Comparison of ENCODE assay signal across 24 mouse cellular contexts in the genomic region with DNA sequence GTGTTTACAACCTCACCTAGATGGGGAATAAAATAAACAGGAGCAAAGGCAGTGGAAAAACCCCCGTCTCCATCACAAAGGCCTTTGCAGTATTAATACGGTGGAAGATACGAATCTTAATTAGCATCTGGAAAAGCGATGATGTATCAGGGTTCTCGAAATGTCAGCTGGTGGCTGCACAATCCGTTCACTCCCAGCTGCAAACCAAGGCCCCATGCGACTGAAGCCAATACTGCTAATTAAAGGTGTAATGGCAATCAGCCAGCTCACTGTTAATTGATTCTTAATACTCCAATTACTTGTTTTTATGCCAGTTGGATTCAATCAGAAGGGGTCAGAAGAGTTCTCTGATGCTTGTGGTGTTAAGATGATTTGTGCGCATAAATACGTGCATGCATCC. TPM values are rescaled to one million over a fixed set of nuclear protein-coding genes. Genes with fewer than 3 reads are reported as not detected.
DNase-seq lines count a peak whose midpoint lies in the region; ATAC-seq lines count a peak whose summit lies in the region.
"Had no signal": no experiment of that assay in that cellular context is flagged by ENCODE, and none has a peak within 500 bp of the region (broad histone marks: within the 10 kb centered on the region; RNA-seq: fewer than 3 reads in every experiment).

No protein-coding gene starts in this region.

- H3K9ac ChIP-seq in hindbrain, embryonic 14.5 days = no peak overlapping the region
- no peak overlapping the region for H3K9ac ChIP-seq in hindbrain, embryonic 11.5 days (ENCODE audit: low read depth, low read length)
- H3K9ac ChIP-seq in midbrain, embryonic 14.5 days (replicated peaks; ENCODE audit: low read length) = no peak overlapping the region
- H3K9ac ChIP-seq: embryonic facial prominence, embryonic 12.5 days; intestine, embryonic 15.5 days; limb, embryonic 15.5 days; liver, embryonic 15.5 days; lung, embryonic 15.5 days had no signal

- H3K9me3 ChIP-seq in hindbrain, embryonic 14.5 days (ENCODE audit: control insufficient read depth, low read length) = no peaks in the 10 kb centered on the region
- H3K9me3 ChIP-seq in hindbrain, embryonic 11.5 days (ENCODE audit: control insufficient read depth, low read length) = no peaks in the 10 kb centered on the region
- no peaks in the 10 kb centered on the region for H3K9me3 ChIP-seq in midbrain, embryonic 14.5 days (ENCODE audit: control insufficient read depth, low read length)
- H3K9me3 ChIP-seq: embryonic facial prominence, embryonic 12.5 days; intestine, embryonic 15.5 days; limb, embryonic 15.5 days; liver, embryonic 15.5 days; lung, embryonic 15.5 days had no signal

- ATAC-seq in hindbrain, embryonic 14.5 days (ENCODE audit: low FRiP score) = no peak
- ATAC-seq in hindbrain, embryonic 11.5 days (ENCODE audit: low FRiP score) = no peak
- no peak for ATAC-seq in midbrain, embryonic 14.5 days (ENCODE audit: low FRiP score, low TSS enrichment)
- ATAC-seq: intestine, embryonic 15.5 days had no signal

- H3K27me3 ChIP-seq in hindbrain, embryonic 14.5 days (ENCODE audit: control insufficient read depth, insufficient read depth, low read length) = no peaks in the 10 kb centered on the region
- H3K27me3 ChIP-seq in hindbrain, embryonic 11.5 days (ENCODE audit: control insufficient read depth, insufficient read depth, low read length) = no peaks in the 10 kb centered on the region
- H3K27me3 ChIP-seq in midbrain, embryonic 14.5 days (ENCODE audit: control insufficient read depth, insufficient read depth, low read length) = no peaks in the 10 kb centered on the region
- H3K27me3 ChIP-seq: embryonic facial prominence, embryonic 12.5 days; intestine, embryonic 15.5 days; limb, embryonic 15.5 days; liver, embryonic 15.5 days; lung, embryonic 15.5 days had no signal

- no peak overlapping the region for H3K4me3 ChIP-seq in hindbrain, embryonic 14.5 days (replicated peaks; ENCODE audit: low read length)
- H3K4me3 ChIP-seq in hindbrain, embryonic 11.5 days (ENCODE audit: low read depth, low read length) = no peak overlapping the region
- no peak overlapping the region for H3K4me3 ChIP-seq in midbrain, embryonic 14.5 days (replicated peaks; ENCODE audit: low read depth, low read length)
- H3K4me3 ChIP-seq: embryonic facial prominence, embryonic 12.5 days; intestine, embryonic 15.5 days; limb, embryonic 15.5 days; liver, embryonic 15.5 days; lung, embryonic 15.5 days had no signal

- DNase-seq in hindbrain, embryonic 14.5 days (ENCODE audit: low spot score) = no peak
- DNase-seq in hindbrain, embryonic 11.5 days (ENCODE audit: low spot score) = no peak
- peak; percentile 0 for DNase-seq in urinary bladder, postnatal 14 days (ENCODE audit: low spot score)
- DNase-seq in urinary bladder, adult 2 months (ENCODE audit: low spot score) = no peak
- peak; percentile 53 for DNase-seq in midbrain, embryonic 14.5 days
- DNase-seq in spleen, postnatal 14 days (ENCODE audit: low spot score in 2 of 2) = no peak
- DNase-seq in right cerebral cortex, adult 2 months (ENCODE audit: low spot score in 2 of 2) = no peak
- DNase-seq: adrenal gland, adult 2 months; cerebellum, adult 18-20 months; cerebellum, postnatal 25 days; gastrocnemius, postnatal 36 days; heart, postnatal 36 days; kidney, adult 8-10 months; kidney, postnatal 10 days; left cerebral cortex, postnatal 4 days; lung, postnatal 4 days; right cerebral cortex, postnatal 14 days; thymus, adult 18-20 months; thymus, postnatal 4 days had no signal

- no peak overlapping the region for H3K4me2 ChIP-seq in hindbrain, embryonic 14.5 days (replicated peaks)
- no peak overlapping the region for H3K4me2 ChIP-seq in hindbrain, embryonic 11.5 days (replicated peaks; ENCODE audit: low read depth, low read length)
- H3K4me2 ChIP-seq in midbrain, embryonic 14.5 days (ENCODE audit: low read length) = no peak overlapping the region
- H3K4me2 ChIP-seq: embryonic facial prominence, embryonic 12.5 days; intestine, embryonic 15.5 days; limb, embryonic 15.5 days; liver, embryonic 15.5 days; lung, embryonic 15.5 days had no signal

- WGBS in hindbrain, embryonic 14.5 days = 46% methylated on average over 9 of the region's 9 CpGs
- 79% methylated on average over 9 of the region's 9 CpGs for WGBS in hindbrain, embryonic 11.5 days
- WGBS in midbrain, embryonic 14.5 days = 56% methylated on average over 9 of the region's 9 CpGs

- H3K27ac ChIP-seq in hindbrain, embryonic 14.5 days = peak overlapping the region; percentile 63
- no peak overlapping the region for H3K27ac ChIP-seq in hindbrain, embryonic 11.5 days (ENCODE audit: low read depth, low read length)
- H3K27ac ChIP-seq in midbrain, embryonic 14.5 days (replicated peaks; ENCODE audit: low read depth, low read length) = peak overlapping the region; percentile 67
- H3K27ac ChIP-seq: embryonic facial prominence, embryonic 12.5 days; intestine, embryonic 15.5 days; limb, embryonic 15.5 days; liver, embryonic 15.5 days; lung, embryonic 15.5 days had no signal

- H3K4me1 ChIP-seq in hindbrain, embryonic 14.5 days (replicated peaks; ENCODE audit: control insufficient read depth, insufficient read depth, low read length) = peaks cover 18% of the 10 kb centered on the region; the same call in 1 of the 2 replicates
- H3K4me1 ChIP-seq in hindbrain, embryonic 11.5 days (replicated peaks; ENCODE audit: control insufficient read depth, insufficient read depth, low read length) = no peaks in the 10 kb centered on the region
- peaks cover 10% of the 10 kb centered on the region; the same call in 1 of the 2 replicates for H3K4me1 ChIP-seq in midbrain, embryonic 14.5 days (ENCODE audit: control insufficient read depth, insufficient read depth, low read length)
- H3K4me1 ChIP-seq: intestine, embryonic 15.5 days; limb, embryonic 15.5 days; liver, embryonic 15.5 days; lung, embryonic 15.5 days had no signal

- H3K36me3 ChIP-seq in hindbrain, embryonic 14.5 days (replicated peaks; ENCODE audit: control insufficient read depth, insufficient read depth) = no peaks in the 10 kb centered on the region
- no peaks in the 10 kb centered on the region for H3K36me3 ChIP-seq in hindbrain, embryonic 11.5 days (ENCODE audit: control insufficient read depth, insufficient read depth, low read length)
- no peaks in the 10 kb centered on the region for H3K36me3 ChIP-seq in midbrain, embryonic 14.5 days (ENCODE audit: control insufficient read depth, insufficient read depth, low read length)
- H3K36me3 ChIP-seq: embryonic facial prominence, embryonic 12.5 days; intestine, embryonic 15.5 days; limb, embryonic 15.5 days; liver, embryonic 15.5 days; lung, embryonic 15.5 days had no signal

RNA-seq across cellular contexts. Expression of a gene that starts 14.9 kb away (rescaled TPM):
- polyA plus RNA-seq in hindbrain, embryonic 14.5 days (2014; fragmentation: Nextera tagmentation; extraction: Ambion mirVana) = 0.08 and 0.27 TPM in 2 replicates
- 0.07 and 0.09 TPM in 2 replicates for polyA plus RNA-seq in hindbrain, embryonic 11.5 days (2014; fragmentation: Nextera tagmentation; extraction: Ambion mirVana)
- 0.14 and 0.16 TPM in 2 replicates for polyA plus RNA-seq in urinary bladder, adult 2 months (2012; rRNA removed)
- polyA plus RNA-seq in midbrain, embryonic 14.5 days (2014; fragmentation: Nextera tagmentation; extraction: Ambion mirVana) = 0.28 and 0.43 TPM in 2 replicates
- polyA plus RNA-seq: limb, embryonic 15.5 days; liver, embryonic 15.5 days had no signal

Comparison
In these comparisons a context has a peak if more than half of its experiments do, and no peak if none do; other contexts are left out.
1. DNase-seq: peak in urinary bladder, postnatal 14 days (single experiment) and midbrain, embryonic 14.5 days (single experiment); none in hindbrain, embryonic 14.5 days (single experiment), hindbrain, embryonic 11.5 days (single experiment), urinary bladder, adult 2 months (single experiment), spleen, postnatal 14 days (0 of 2) and right cerebral cortex, adult 2 months (0 of 2).